Mouse (Mus musculus): ENCODE measurements around the gene Exosc2. TPM values are rescaled to one million over a fixed set of nuclear protein-coding genes. Genes with fewer than 3 reads are reported as not detected.
A peak's percentile ranks its signal among the peaks of the same experiment; 100 is the strongest.
"Not testable (repeated sequence)": the region's sequence is repeated elsewhere in the genome, so short reads cannot be mapped to it uniquely, and the experiment has no call there.

Exosc2 gene
- polyA plus RNA-seq, 1 experiment from 2014 or later = 51.2 TPM

- not testable (repeated sequence) for H3K4me3 ChIP-seq (replicated peaks); H3K4me2 ChIP-seq; H3K9ac ChIP-seq; DNase-seq; H3K27ac ChIP-seq; H3K27me3 ChIP-seq; H3K4me1 ChIP-seq (replicated peaks); ATAC-seq (ENCODE audit: low read depth); H3K9me3 ChIP-seq (replicated peaks)
- WGBS (ENCODE audit: insufficient replicate concordance) = 70% methylated on average over 15 of the region's 15 CpGs
- H3K36me3 ChIP-seq = peaks cover 56% of the 10 kb centered on the region
Measured at GRCm38 (mm10) chr2:31681051-31681707, 10.7 kb downstream of the Exosc2 start.

GRCm38 (mm10) chr2:31681731-31682235 lies 11.3 kb downstream of the Exosc2 start:
- no peaks in the 10 kb centered on the region for H3K9me3 ChIP-seq (replicated peaks)
- H3K27ac ChIP-seq = no peak overlapping the region
- no peaks in the 10 kb centered on the region for H3K27me3 ChIP-seq
- ATAC-seq (ENCODE audit: low read depth) (no peak), DNase-seq (no peak)
- H3K9ac ChIP-seq = no peak overlapping the region
- 80% methylated on average over 6 of the region's 6 CpGs for WGBS (ENCODE audit: insufficient replicate concordance)
- H3K4me1 ChIP-seq (replicated peaks) = no peaks in the 10 kb centered on the region
- peaks cover 50% of the 10 kb centered on the region for H3K36me3 ChIP-seq
- no peak overlapping the region for H3K4me3 ChIP-seq (replicated peaks)
- H3K4me2 ChIP-seq = no peak overlapping the region

- H3K4me3 ChIP-seq (replicated peaks) = no peak overlapping the region
- no peaks in the 10 kb centered on the region for H3K27me3 ChIP-seq
- peak; percentile 24 for DNase-seq
- 21% methylated on average over 2 of the region's 2 CpGs for WGBS (ENCODE audit: insufficient replicate concordance)
- H3K27ac ChIP-seq = no peak overlapping the region
- H3K4me1 ChIP-seq (replicated peaks) = peaks cover 9% of the 10 kb centered on the region
- H3K9ac ChIP-seq = no peak overlapping the region
- no peak overlapping the region for H3K4me2 ChIP-seq
- H3K9me3 ChIP-seq (replicated peaks) = no peaks in the 10 kb centered on the region
- no peak for ATAC-seq (ENCODE audit: low read depth)
- H3K36me3 ChIP-seq = peaks cover 31% of the 10 kb centered on the region
Measured at GRCm38 (mm10) chr2:31683666-31684065, 13.2 kb downstream of the Exosc2 start.

GRCm38 (mm10) chr2:31688074-31688925 lies 17.8 kb downstream of the Exosc2 start, which contains the start of gene Abl1:
Abl1 (plus strand) TSS chr2:31688376.
- Histone ChIP-seq H3K4me3 (replicated peaks) (peak within 1 kb of the TSS; percentile 100), H3K27ac (peak within 1 kb of the TSS; percentile 93), H3K9ac (peak within 1 kb of the TSS; percentile 98), H3K27me3 (no peaks in the 10 kb centered on the region), H3K4me1 (replicated peaks) (peaks cover 46% of the 10 kb centered on the region), H3K36me3 (0 out of 2 replicates have a peak, but pooled peaks cover 7% of the 10 kb centered on the region), H3K9me3 (replicated peaks) (no peaks in the 10 kb centered on the region), H3K4me2 (peak within 1 kb of the TSS; percentile 91)
- peak; percentile 100 for ATAC-seq (ENCODE audit: low read depth)
- DNase-seq = peak; percentile 95
- WGBS (ENCODE audit: insufficient replicate concordance) = under 1% methylated on average over 64 of the region's 64 CpGs

- Histone ChIP-seq H3K4me1 (replicated peaks) (peaks cover 46% of the 10 kb centered on the region), H3K27ac (peak overlapping the region; percentile 93), H3K27me3 (no peaks in the 10 kb centered on the region), H3K4me3 (replicated peaks) (peak overlapping the region; percentile 100), H3K9me3 (replicated peaks) (no peaks in the 10 kb centered on the region), H3K9ac (peak overlapping the region; percentile 98), H3K36me3 (0 out of 2 replicates have a peak, but pooled peaks cover 9% of the 10 kb centered on the region), H3K4me2 (peak overlapping the region; percentile 91)
- under 1% methylated on average over 12 of the region's 12 CpGs for WGBS (ENCODE audit: insufficient replicate concordance)
- ATAC-seq (ENCODE audit: low read depth) (no peak), DNase-seq (peak; percentile 32)
Measured at GRCm38 (mm10) chr2:31689045-31689444, 18.5 kb downstream of the Exosc2 start.

GRCm38 (mm10) chr2:31690063-31690462 lies 19.5 kb downstream of the Exosc2 start:
- Histone ChIP-seq H3K36me3 (0 out of 2 replicates have a peak, but pooled peaks cover 12% of the 10 kb centered on the region), H3K4me3 (replicated peaks) (peak overlapping the region; percentile 100), H3K4me1 (replicated peaks) (peaks cover 46% of the 10 kb centered on the region), H3K4me2 (peak overlapping the region; percentile 91), H3K27me3 (no peaks in the 10 kb centered on the region), H3K9me3 (replicated peaks) (no peaks in the 10 kb centered on the region), H3K27ac (0 out of 2 replicates have a peak overlapping the region, but pooled peaks have one; percentile 93), H3K9ac (peak overlapping the region; percentile 98)
- WGBS (ENCODE audit: insufficient replicate concordance) = 36% methylated on average over 3 of the region's 3 CpGs
- DNase-seq = no peak
- no peak for ATAC-seq (ENCODE audit: low read depth)

GRCm38 (mm10) chr2:31698209-31698608 lies 27.7 kb downstream of the Exosc2 start:
- Histone ChIP-seq H3K4me2 (no peak overlapping the region), H3K9ac (no peak overlapping the region), H3K27me3 (no peaks in the 10 kb centered on the region), H3K4me1 (replicated peaks) (peaks cover 18% of the 10 kb centered on the region), H3K4me3 (replicated peaks) (no peak overlapping the region), H3K9me3 (replicated peaks) (no peaks in the 10 kb centered on the region), H3K36me3 (peaks cover 34% of the 10 kb centered on the region), H3K27ac (no peak overlapping the region)
- ATAC-seq (ENCODE audit: low read depth) = no peak
- no peak for DNase-seq

GRCm38 (mm10) chr2:31700545-31701446 lies 30.3 kb downstream of the Exosc2 start:
- peaks cover 18% of the 10 kb centered on the region for H3K4me1 ChIP-seq (replicated peaks)
- H3K4me3 ChIP-seq (replicated peaks) = no peak overlapping the region
- peaks cover 22% of the 10 kb centered on the region for H3K36me3 ChIP-seq
- no peak overlapping the region for H3K9ac ChIP-seq
- no peaks in the 10 kb centered on the region for H3K27me3 ChIP-seq
- ATAC-seq (ENCODE audit: low read depth) = peak; percentile 77
- WGBS (ENCODE audit: insufficient replicate concordance) = 37% methylated on average over 7 of the region's 7 CpGs
- H3K27ac ChIP-seq = no peak overlapping the region
- H3K9me3 ChIP-seq (replicated peaks) = no peaks in the 10 kb centered on the region
- no peak overlapping the region for H3K4me2 ChIP-seq
- no peak for DNase-seq

GRCm38 (mm10) chr2:31703226-31703625 lies 32.7 kb downstream of the Exosc2 start:
- no peak for DNase-seq
- H3K4me3 ChIP-seq (replicated peaks) = no peak overlapping the region
- no peaks in the 10 kb centered on the region for H3K9me3 ChIP-seq (replicated peaks)
- no peak overlapping the region for H3K4me2 ChIP-seq
- peaks cover 10% of the 10 kb centered on the region for H3K36me3 ChIP-seq
- peaks cover 30% of the 10 kb centered on the region for H3K4me1 ChIP-seq (replicated peaks)
- H3K9ac ChIP-seq = no peak overlapping the region
- no peak overlapping the region for H3K27ac ChIP-seq
- no peaks in the 10 kb centered on the region for H3K27me3 ChIP-seq
- ATAC-seq (ENCODE audit: low read depth) = no peak

- no peak overlapping the region for H3K9ac ChIP-seq
- DNase-seq = no peak
- H3K4me3 ChIP-seq (replicated peaks) = no peak overlapping the region
- ATAC-seq (ENCODE audit: low read depth) = no peak
- H3K4me1 ChIP-seq (replicated peaks) = peaks cover 16% of the 10 kb centered on the region
- peaks cover 4% of the 10 kb centered on the region; the same call in 1 of the 2 replicates for H3K36me3 ChIP-seq
- no peaks in the 10 kb centered on the region for H3K9me3 ChIP-seq (replicated peaks)
- no peak overlapping the region for H3K27ac ChIP-seq
- H3K27me3 ChIP-seq = no peaks in the 10 kb centered on the region
- no peak overlapping the region for H3K4me2 ChIP-seq
Measured at GRCm38 (mm10) chr2:31705914-31706313, 35.4 kb downstream of the Exosc2 start.

GRCm38 (mm10) chr2:31706531-31706930 lies 36.0 kb downstream of the Exosc2 start:
- WGBS (ENCODE audit: insufficient replicate concordance) = 6% methylated on average over 2 of the region's 2 CpGs
- Histone ChIP-seq H3K4me2 (no peak overlapping the region), H3K27ac (no peak overlapping the region), H3K9me3 (replicated peaks) (no peaks in the 10 kb centered on the region), H3K4me3 (replicated peaks) (no peak overlapping the region), H3K9ac (no peak overlapping the region), H3K27me3 (no peaks in the 10 kb centered on the region), H3K36me3 (peaks cover 4% of the 10 kb centered on the region; the same call in 1 of the 2 replicates), H3K4me1 (replicated peaks) (peaks cover 12% of the 10 kb centered on the region)
- DNase-seq (no peak), ATAC-seq (ENCODE audit: low read depth) (0 out of 2 replicates have a peak, but pooled peaks have one; percentile 34)

Measured in liver, embryonic 13.5 days (tissue).